Mouse (Mus musculus) splenic B cell, adult 2 months (primary cell): Measurements from ENCODE around the gene Shq1.
A peak's percentile ranks its signal among the peaks of the same experiment; 100 is the strongest.

Experiments
- DNase-seq: peaks from one replicate; pipeline ENCODE4 v3.0.0-alpha.2; 2011; ENCODE audit warnings: low read depth, low spot score
- H3K27me3 ChIP-seq: 2 replicates; pipeline ENCODE4 v1.6.1; 2012; ENCODE audit warnings: mild to moderate bottlenecking, low read length, moderate library complexity, mixed read lengths; ENCODE audit not compliant: control insufficient read depth, poor library complexity, insufficient read depth, severe bottlenecking
- H3K36me3 ChIP-seq: 2 replicates; pipeline ENCODE4 v1.6.1; 2012; ENCODE audit warnings: mild to moderate bottlenecking, low read length, moderate library complexity, mixed read lengths; ENCODE audit not compliant: control insufficient read depth, poor library complexity, insufficient read depth, severe bottlenecking

The Shq1 gene

GRCm38 (mm10) chr6:100700774-100701173 lies 29.8 kb upstream of the Shq1 start:
- Histone ChIP-seq H3K36me3 (no peaks in the 10 kb centered on the region), H3K27me3 (peaks cover 1% of the 10 kb centered on the region; the same call in 1 of the 2 replicates)
- DNase-seq = no peak

DNA sequence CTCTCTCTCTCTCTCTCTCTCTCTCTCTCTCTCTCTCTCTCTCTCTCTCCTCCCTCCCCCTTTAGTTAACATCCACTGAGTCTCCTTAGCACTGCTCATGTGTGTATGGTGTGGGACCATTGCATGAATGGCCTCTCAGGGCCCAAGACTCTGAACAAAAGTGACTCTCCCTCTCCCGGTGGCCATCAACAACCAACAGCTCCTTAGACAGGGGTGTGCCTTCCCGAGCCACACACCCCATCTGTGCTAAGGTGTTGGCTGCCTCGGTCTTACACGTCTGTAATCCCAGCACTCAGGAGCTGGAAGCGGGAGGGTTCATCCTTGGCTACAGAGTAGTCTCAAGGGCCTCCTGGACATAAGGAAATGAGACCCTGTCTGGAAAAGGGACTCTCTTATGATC lies 29.0 kb upstream of the Shq1 start:
- no peaks in the 10 kb centered on the region for H3K36me3 ChIP-seq
- DNase-seq = no peak
- peaks cover 1% of the 10 kb centered on the region; the same call in 1 of the 2 replicates for H3K27me3 ChIP-seq

DNA sequence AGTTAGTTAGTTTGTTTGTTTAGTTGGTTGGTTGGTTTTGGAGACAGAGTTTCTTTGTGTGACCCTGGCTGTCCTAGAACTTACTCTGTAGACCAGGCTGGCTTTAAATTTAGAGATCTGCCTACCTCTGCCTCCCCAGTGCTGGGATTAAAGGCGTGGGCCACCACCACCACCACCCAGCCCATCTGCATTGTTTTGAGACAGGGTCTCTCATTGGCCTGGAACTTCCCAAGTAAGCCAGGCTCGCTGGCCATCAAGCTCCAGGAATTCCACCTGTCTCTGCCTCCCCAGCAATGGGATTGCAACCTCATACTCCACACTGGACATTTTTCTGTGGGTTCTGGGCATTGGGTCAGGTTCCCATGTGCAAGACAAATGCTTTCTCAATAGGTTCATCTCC lies 15.4 kb upstream of the Shq1 start:
- Histone ChIP-seq H3K36me3 (no peaks in the 10 kb centered on the region), H3K27me3 (no peaks in the 10 kb centered on the region; the same call in 1 of the 2 replicates)
- DNase-seq = no peak

- Histone ChIP-seq H3K27me3 (no peaks in the 10 kb centered on the region; the same call in 1 of the 2 replicates), H3K36me3 (no peaks in the 10 kb centered on the region)
- DNase-seq = no peak
These were observed 7.7 kb upstream of the Shq1 start for GRCm38 (mm10) chr6:100678636-100679035.

GRCm38 (mm10) chr6:100676461-100676860 lies 5.5 kb upstream of the Shq1 start:
- Histone ChIP-seq H3K27me3 (no peaks in the 10 kb centered on the region), H3K36me3 (no peaks in the 10 kb centered on the region)
- DNase-seq = no peak

GRCm38 (mm10) chr6:100674974-100675373 lies 4.0 kb upstream of the Shq1 start:
- no peaks in the 10 kb centered on the region for H3K36me3 ChIP-seq
- peak; percentile 62 for DNase-seq
- no peaks in the 10 kb centered on the region for H3K27me3 ChIP-seq

GRCm38 (mm10) chr6:100671401-100671800 lies 444 bp upstream of the Shq1 start:
- DNase-seq = no peak
- Histone ChIP-seq H3K36me3 (no peaks in the 10 kb centered on the region), H3K27me3 (no peaks in the 10 kb centered on the region)

DNA sequence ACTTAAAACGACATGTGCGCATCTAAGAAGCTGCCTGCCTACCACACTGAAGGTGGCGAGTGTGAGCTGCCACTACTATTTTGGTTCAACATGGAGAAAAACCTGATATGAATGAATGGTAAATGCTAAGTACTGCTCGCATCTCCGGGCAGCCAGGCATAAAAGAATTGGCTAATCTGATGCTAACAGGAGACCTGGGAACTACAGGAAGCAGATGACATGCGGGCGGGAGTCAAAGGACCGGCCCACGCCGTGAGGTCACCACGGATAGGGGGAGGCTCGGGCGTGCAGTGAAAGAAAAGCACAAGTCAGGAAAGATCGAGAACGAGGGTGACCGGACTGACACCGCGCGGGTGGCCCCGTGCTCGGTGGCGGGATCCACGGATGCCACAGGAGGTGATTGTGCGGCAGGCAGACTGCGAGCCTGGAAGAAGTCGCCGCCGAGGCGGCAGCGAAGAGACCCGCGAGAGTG lies 551 bp downstream of the Shq1 start:
- Histone ChIP-seq H3K36me3 (no peaks in the 10 kb centered on the region), H3K27me3 (no peaks in the 10 kb centered on the region)
- peak; percentile 47 for DNase-seq

DNA sequence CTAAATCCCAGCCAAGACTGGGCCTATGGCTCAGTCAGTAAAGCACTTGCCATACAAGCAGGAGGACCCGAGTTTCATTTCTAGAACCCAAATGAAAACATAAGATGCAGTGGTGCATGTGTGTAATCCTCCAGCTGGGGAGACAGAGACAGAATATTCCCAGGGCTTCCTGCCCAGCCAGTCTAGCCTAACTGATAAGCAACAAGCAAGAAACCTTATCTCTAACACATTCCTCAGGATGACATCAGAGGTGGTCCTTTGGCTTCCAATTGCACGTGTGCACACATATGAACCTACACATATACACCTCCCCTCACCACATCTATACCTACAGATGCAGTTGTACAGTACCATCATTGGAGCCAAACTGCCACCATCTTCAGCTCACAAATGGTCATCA lies 2.1 kb downstream of the Shq1 start:
- Histone ChIP-seq H3K36me3 (peaks cover 3% of the 10 kb centered on the region; the same call in 1 of the 2 replicates), H3K27me3 (no peaks in the 10 kb centered on the region)
- no peak for DNase-seq

- DNase-seq = no peak
- Histone ChIP-seq H3K36me3 (peaks cover 3% of the 10 kb centered on the region; the same call in 1 of the 2 replicates), H3K27me3 (no peaks in the 10 kb centered on the region)
These were observed 3.3 kb downstream of the Shq1 start for GRCm38 (mm10) chr6:100667644-100668043.

DNA sequence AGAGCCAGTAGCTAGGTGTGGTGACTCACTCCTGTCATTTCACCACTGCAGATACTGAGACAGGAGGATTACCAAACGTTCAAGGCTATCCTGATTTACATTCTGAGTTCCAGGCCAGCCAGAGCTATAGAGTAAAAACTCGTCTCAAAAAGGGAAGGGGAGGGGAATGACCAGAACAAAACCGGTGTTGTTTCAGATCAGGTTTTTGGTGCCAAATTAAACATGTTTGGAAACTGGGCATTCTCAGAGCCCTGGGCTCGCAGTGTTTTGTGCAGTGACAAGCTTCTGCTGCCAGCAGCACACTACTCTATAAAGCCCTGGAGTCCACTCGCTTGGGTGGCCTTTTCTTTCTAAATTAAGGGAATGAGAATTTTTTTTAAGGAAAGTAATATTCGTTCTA lies 8.7 kb downstream of the Shq1 start:
- Histone ChIP-seq H3K27me3 (no peaks in the 10 kb centered on the region), H3K36me3 (peaks cover 5% of the 10 kb centered on the region; the same call in 1 of the 2 replicates)
- DNase-seq = no peak

GRCm38 (mm10) chr6:100660395-100660794 lies 10.6 kb downstream of the Shq1 start:
- H3K27me3 ChIP-seq = no peaks in the 10 kb centered on the region
- H3K36me3 ChIP-seq = peaks cover 5% of the 10 kb centered on the region; the same call in 1 of the 2 replicates
- no peak for DNase-seq

GRCm38 (mm10) chr6:100652535-100652934 lies 18.4 kb downstream of the Shq1 start:
- no peaks in the 10 kb centered on the region for H3K36me3 ChIP-seq
- no peaks in the 10 kb centered on the region for H3K27me3 ChIP-seq
- no peak for DNase-seq

DNA sequence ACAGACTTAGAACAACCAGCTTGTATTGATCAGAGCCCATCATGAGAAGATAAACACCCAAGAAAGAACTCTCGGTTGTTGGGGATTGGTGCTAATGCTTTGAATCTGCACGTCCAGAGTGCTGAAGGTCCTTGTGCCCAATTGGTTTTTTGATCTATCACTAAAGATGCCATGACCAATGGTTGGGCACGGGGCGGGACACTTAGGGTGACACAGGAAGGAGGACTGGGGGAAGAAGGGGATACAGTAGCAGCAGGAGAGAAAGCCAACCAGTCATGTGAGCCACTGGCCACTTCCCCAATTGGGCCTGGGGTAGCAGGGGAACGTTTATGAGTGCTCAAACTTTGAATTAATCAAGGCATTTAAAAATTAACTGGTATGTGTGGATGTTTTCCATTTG lies 23.8 kb downstream of the Shq1 start:
- no peak for DNase-seq
- H3K27me3 ChIP-seq = no peaks in the 10 kb centered on the region
- no peaks in the 10 kb centered on the region for H3K36me3 ChIP-seq

DNA sequence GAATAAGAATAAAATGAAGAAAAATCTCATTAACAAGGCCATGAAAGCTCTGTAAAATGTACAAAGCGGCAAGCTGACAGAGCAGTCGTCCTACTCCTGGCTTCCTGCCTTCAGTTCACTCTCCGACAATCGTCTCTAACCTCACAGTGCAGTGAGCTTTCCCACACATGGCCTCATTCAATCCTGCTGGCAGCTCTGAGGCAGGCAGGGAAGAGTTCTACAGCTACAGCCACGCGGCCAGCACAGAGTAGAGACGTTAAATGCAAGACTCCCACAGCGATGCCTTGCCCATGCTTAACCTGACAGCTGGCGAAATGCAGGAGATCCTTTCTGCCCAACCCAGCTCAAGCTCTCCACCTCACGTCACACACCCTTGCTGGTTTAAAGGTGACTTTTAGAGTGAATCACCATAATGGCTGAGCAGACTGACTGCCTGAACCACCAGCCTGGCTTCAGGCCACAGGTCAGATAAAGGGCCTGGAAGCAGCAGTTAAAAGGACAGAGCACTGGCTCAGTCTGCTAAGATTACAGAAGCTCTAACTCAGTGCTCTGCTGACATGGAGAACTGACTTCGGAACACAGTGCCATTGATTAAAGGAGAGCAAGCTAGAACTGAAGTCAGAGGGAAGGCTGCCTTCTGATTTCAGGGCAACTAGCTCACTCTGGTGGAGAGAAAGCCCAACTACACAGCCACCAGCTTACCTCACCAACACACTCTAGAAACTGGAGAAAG lies 25.3 kb downstream of the Shq1 start:
- no peaks in the 10 kb centered on the region for H3K27me3 ChIP-seq
- no peak for DNase-seq
- no peaks in the 10 kb centered on the region for H3K36me3 ChIP-seq

GRCm38 (mm10) chr6:100644631-100645030 lies 26.3 kb downstream of the Shq1 start:
- H3K27me3 ChIP-seq = no peaks in the 10 kb centered on the region
- H3K36me3 ChIP-seq = no peaks in the 10 kb centered on the region
- no peak for DNase-seq
